Mouse (Mus musculus) limb, embryonic 11.5 days (tissue): ENCODE results near the gene Magi3. TPM values are rescaled to one million over a fixed set of nuclear protein-coding genes. Genes with fewer than 3 reads are reported as not detected.

Experiments used
- ATAC-seq: fragments of 200-750 bp; cut with Nextera tagmentation; 2 replicates; pipeline ENCODE4 v1.8.0; 2017; ENCODE audit warnings: low read depth; ENCODE audit not compliant: insufficient number of reproducible peaks, low FRiP score, low TSS enrichment
- DNase-seq: peaks from one replicate; pipeline ENCODE4 v3.0.0-alpha.2; 2015; ENCODE audit warnings: low spot score
- H3K27ac ChIP-seq: fragments of 300-500 bp; sonication (generic); replicated peaks from 2 replicates; pipeline ENCODE4 v1.5.1; 2014; ENCODE audit warnings: low read depth, mild to moderate bottlenecking, low read length
- H3K27me3 ChIP-seq: fragments of 300-500 bp; sonication (generic); 2 replicates; pipeline ENCODE4 v1.6.1; 2014; ENCODE audit warnings: mild to moderate bottlenecking, low read length, mixed read lengths; ENCODE audit not compliant: control insufficient read depth, insufficient read depth
- H3K36me3 ChIP-seq: fragments of 300-500 bp; sonication (generic); 2 replicates; pipeline ENCODE4 v1.6.1; 2014; ENCODE audit warnings: mild to moderate bottlenecking, low read length, moderate library complexity, mixed read lengths; ENCODE audit not compliant: control insufficient read depth, insufficient read depth
- H3K4me1 ChIP-seq: fragments of 300-500 bp; sonication (generic); 2 replicates; pipeline ENCODE4 v1.6.1; 2014; ENCODE audit warnings: low read length, mixed read lengths; ENCODE audit not compliant: control insufficient read depth, insufficient read depth
- H3K4me2 ChIP-seq: fragments of 300-500 bp; sonication (generic); 2 replicates; pipeline ENCODE4 v1.6.1; 2014; ENCODE audit warnings: low read depth, mild to moderate bottlenecking, moderate library complexity; ENCODE audit not compliant: severe bottlenecking
- H3K4me3 ChIP-seq: fragments of 300-500 bp; sonication (generic); 2 replicates; pipeline ENCODE4 v1.5.1; 2014; ENCODE audit warnings: low read depth, low read length
- H3K9ac ChIP-seq: fragments of 300-500 bp; sonication (generic); 2 replicates; pipeline ENCODE4 v1.6.1; 2014; ENCODE audit warnings: mild to moderate bottlenecking, low read length
- H3K9me3 ChIP-seq: fragments of 300-500 bp; sonication (generic); 2 replicates; pipeline ENCODE4 v1.6.1; 2016; ENCODE audit warnings: low read length; ENCODE audit not compliant: control insufficient read depth
- WGBS: fragments of 180-500 bp; shearing (Covaris S2); extraction: QIAGEN DNeasy Blood & Tissue Kit; methylation state at CpG from one replicate; pipeline ENCODE4 v1.1.7; 2014; 5-methylcytosine and 5-hydroxymethylcytosine counted together
- polyA plus RNA-seq: library from polyadenylated mRNA; unstranded; fragments of >200 nt; fragmentation: Nextera tagmentation; extraction: Ambion mirVana; gene quantifications from 2 replicates; pipeline ENCODE4 v1.2.1, GENCODE M21; 2014

Gene Magi3
- polyA plus RNA-seq, 1 experiment from 2014 or later, result 3.8 TPM

- DNase-seq (no peak), ATAC-seq (no peak)
- H3K9me3 ChIP-seq, result no peaks in the 10 kb centered on the region
- H3K27ac ChIP-seq, result no peak overlapping the region
- no peaks in the 10 kb centered on the region for H3K36me3 ChIP-seq
- WGBS, result 82% methylated on average over 2 of the region's 2 CpGs
- H3K9ac ChIP-seq, result no peak overlapping the region
- H3K4me2 ChIP-seq, result no peak overlapping the region
- no peaks in the 10 kb centered on the region for H3K27me3 ChIP-seq
- H3K4me1 ChIP-seq, result no peaks in the 10 kb centered on the region
- H3K4me3 ChIP-seq, result no peak overlapping the region
These were observed 36.5 kb downstream of the Magi3 start for GRCm38 (mm10) chr3:104183656-104184055.

DNA sequence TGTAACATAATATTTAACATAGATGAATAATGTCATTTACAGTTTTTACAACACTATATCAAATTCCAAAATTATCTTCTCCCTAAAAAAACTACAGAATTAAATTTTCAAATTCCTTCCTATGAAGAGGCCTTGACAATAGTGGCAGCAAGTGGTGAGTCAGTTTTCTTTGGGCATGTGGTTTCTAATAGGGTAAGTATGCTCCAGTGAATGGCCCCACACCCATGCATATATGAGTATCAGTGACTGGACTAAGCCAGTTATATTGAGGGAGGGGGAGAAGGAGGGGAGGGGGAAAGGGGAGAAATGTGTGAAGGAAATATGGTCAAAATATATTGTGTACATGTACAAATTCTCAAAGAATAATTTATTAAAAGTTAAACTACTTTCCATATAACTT lies 37.5 kb downstream of the Magi3 start:
- ATAC-seq, result no peak
- H3K27me3 ChIP-seq, result no peaks in the 10 kb centered on the region
- no peaks in the 10 kb centered on the region for H3K36me3 ChIP-seq
- no peak overlapping the region for H3K4me3 ChIP-seq
- H3K4me1 ChIP-seq, result no peaks in the 10 kb centered on the region
- H3K4me2 ChIP-seq, result no peak overlapping the region
- no peaks in the 10 kb centered on the region for H3K9me3 ChIP-seq
- no peak for DNase-seq
- no peak overlapping the region for H3K9ac ChIP-seq
- H3K27ac ChIP-seq, result no peak overlapping the region

DNA sequence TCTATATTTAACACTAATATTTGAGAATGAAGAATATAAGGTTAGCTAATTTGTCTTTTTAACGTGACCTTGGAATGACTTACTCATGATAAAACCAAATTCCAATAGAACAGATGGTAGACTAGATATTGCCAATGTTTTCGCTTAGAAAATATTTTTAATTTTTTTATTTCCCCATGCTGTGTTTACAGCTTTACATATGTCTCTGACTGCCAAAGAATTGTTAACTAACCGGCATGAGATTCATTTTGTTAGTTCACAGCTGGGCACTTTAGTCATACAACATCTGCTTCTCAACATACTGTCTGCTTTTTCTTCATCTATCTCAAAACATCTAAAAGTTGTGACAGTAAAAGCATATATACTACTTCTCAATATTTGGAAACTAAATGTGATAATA lies 58.8 kb downstream of the Magi3 start:
- no peak overlapping the region for H3K4me3 ChIP-seq
- no peak overlapping the region for H3K4me2 ChIP-seq
- H3K36me3 ChIP-seq, result no peaks in the 10 kb centered on the region
- H3K27me3 ChIP-seq, result no peaks in the 10 kb centered on the region
- 91% methylated on average over 3 of the region's 3 CpGs for WGBS
- H3K27ac ChIP-seq, result no peak overlapping the region
- no peak overlapping the region for H3K9ac ChIP-seq
- no peak for ATAC-seq
- DNase-seq, result no peak
- H3K4me1 ChIP-seq, result no peaks in the 10 kb centered on the region
- no peaks in the 10 kb centered on the region for H3K9me3 ChIP-seq

- no peak for DNase-seq
- Histone ChIP-seq H3K36me3 (no peaks in the 10 kb centered on the region), H3K4me3 (no peak overlapping the region), H3K27ac (no peak overlapping the region), H3K4me1 (no peaks in the 10 kb centered on the region), H3K27me3 (no peaks in the 10 kb centered on the region), H3K9ac (no peak overlapping the region), H3K9me3 (no peaks in the 10 kb centered on the region), H3K4me2 (no peak overlapping the region)
- ATAC-seq, result no peak
- 91% methylated on average over 6 of the region's 6 CpGs for WGBS
These were observed 59.6 kb downstream of the Magi3 start for GRCm38 (mm10) chr3:104160603-104161002.

- no peaks in the 10 kb centered on the region for H3K9me3 ChIP-seq
- no peak for ATAC-seq
- 72% methylated on average over 2 of the region's 2 CpGs for WGBS
- H3K4me3 ChIP-seq, result no peak overlapping the region
- H3K27me3 ChIP-seq, result no peaks in the 10 kb centered on the region
- H3K9ac ChIP-seq, result no peak overlapping the region
- H3K4me1 ChIP-seq, result no peaks in the 10 kb centered on the region
- no peaks in the 10 kb centered on the region for H3K36me3 ChIP-seq
- no peak for DNase-seq
- no peak overlapping the region for H3K27ac ChIP-seq
- H3K4me2 ChIP-seq, result no peak overlapping the region
These were observed 70.0 kb downstream of the Magi3 start for GRCm38 (mm10) chr3:104150146-104150545.

GRCm38 (mm10) chr3:104142376-104142775 lies 77.8 kb downstream of the Magi3 start:
- no peak for DNase-seq
- 18% methylated on average over 4 of the region's 4 CpGs for WGBS
- no peaks in the 10 kb centered on the region for H3K4me1 ChIP-seq

DNA sequence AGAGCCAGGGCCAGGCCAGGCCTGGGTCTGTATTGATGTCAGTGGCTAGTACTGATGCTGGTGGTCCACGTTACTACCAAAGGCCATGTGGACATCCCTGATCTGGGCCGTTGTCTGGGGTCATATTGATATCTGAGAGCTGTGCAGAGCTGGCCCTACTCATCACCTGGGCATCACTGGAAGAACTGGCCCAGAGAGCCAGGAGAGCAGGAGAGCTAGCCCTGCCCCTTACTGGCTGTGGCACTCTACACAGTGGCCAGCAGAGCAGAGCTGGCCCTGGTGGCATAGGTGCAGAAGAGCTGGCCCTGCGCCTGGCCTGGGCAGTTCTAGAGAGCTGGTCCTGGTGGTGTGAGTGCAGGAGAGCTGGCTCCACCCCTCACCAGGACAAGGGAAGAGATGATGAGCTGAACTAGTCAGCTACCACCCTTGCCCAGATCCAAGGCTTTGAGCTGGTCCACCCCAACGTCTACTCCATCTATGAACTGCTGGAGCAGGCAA lies 81.2 kb downstream of the Magi3 start:
- no peak for DNase-seq
- no peaks in the 10 kb centered on the region for H3K4me1 ChIP-seq

More at GRCm38 (mm10) chr3:104142376-104142775, 77.8 kb downstream of the Magi3 start:
- Histone ChIP-seq H3K27ac (no peak overlapping the region), H3K4me3 (no peak overlapping the region), H3K9me3 (no peaks in the 10 kb centered on the region), H3K9ac (no peak overlapping the region), H3K4me2 (no peak overlapping the region), H3K36me3 (no peaks in the 10 kb centered on the region), H3K27me3 (no peaks in the 10 kb centered on the region)
- no peak for ATAC-seq

GRCm38 (mm10) chr3:104125628-104126027 lies 94.5 kb downstream of the Magi3 start:
- no peak overlapping the region for H3K9ac ChIP-seq
- no peak overlapping the region for H3K4me2 ChIP-seq
- H3K27ac ChIP-seq, result no peak overlapping the region
- H3K27me3 ChIP-seq, result no peaks in the 10 kb centered on the region
- no peaks in the 10 kb centered on the region for H3K36me3 ChIP-seq
- WGBS, result 65% methylated on average over 1 of the region's 1 CpGs
- no peak for ATAC-seq
- H3K4me3 ChIP-seq, result no peak overlapping the region
- H3K9me3 ChIP-seq, result no peaks in the 10 kb centered on the region
- no peak for DNase-seq
- H3K4me1 ChIP-seq, result no peaks in the 10 kb centered on the region

More for the DNA sequence above, 81.2 kb downstream of the Magi3 start:
- Histone ChIP-seq H3K4me2 (no peak overlapping the region), H3K9ac (no peak overlapping the region), H3K27ac (no peak overlapping the region), H3K27me3 (no peaks in the 10 kb centered on the region), H3K36me3 (no peaks in the 10 kb centered on the region), H3K4me3 (no peak overlapping the region), H3K9me3 (no peaks in the 10 kb centered on the region)
- ATAC-seq, result peak; percentile 44; the same call in 1 of the 2 replicates
- 83% methylated on average over 4 of the region's 4 CpGs for WGBS

DNA sequence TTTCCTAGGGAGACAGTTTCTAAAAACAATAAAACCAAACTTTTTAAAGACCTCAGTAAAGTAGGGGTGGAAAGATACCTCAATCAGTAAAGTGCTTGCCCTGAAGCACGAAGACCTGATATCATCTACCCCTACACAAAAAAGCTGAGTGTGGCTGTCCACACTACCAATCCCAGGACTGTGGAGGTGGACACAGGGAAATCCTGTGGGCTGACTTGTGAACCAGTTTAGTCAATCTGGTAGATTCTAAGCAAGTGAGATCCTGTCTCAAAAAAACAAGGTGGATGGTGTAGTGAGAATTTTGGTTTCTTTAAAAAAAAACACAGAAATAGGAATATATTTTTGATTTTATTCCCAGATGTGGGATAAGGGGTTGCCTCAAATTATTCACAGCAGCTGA lies 96.3 kb downstream of the Magi3 start:
- no peak overlapping the region for H3K4me2 ChIP-seq
- H3K9ac ChIP-seq, result no peak overlapping the region
- no peaks in the 10 kb centered on the region for H3K27me3 ChIP-seq
- H3K27ac ChIP-seq, result no peak overlapping the region
- H3K36me3 ChIP-seq, result no peaks in the 10 kb centered on the region
- no peaks in the 10 kb centered on the region for H3K9me3 ChIP-seq
- DNase-seq (no peak), ATAC-seq (no peak)
- no peaks in the 10 kb centered on the region for H3K4me1 ChIP-seq
- no peak overlapping the region for H3K4me3 ChIP-seq
- 92% methylated on average over 1 of the region's 1 CpGs for WGBS
